In genomic region chr14:73435839-73436238, GRCm38 (mm10) we compare ENCODE assay signal across 16 mouse cellular contexts.
"Had no signal": no experiment of that assay in that cellular context is flagged by ENCODE, and none has a peak within 500 bp of the region (broad histone marks: within the 10 kb centered on the region; RNA-seq: fewer than 3 reads in every experiment).

No protein-coding gene starts in this region.

- H3K4me1 ChIP-seq: neural tube, embryonic 13.5 days; neural tube, embryonic 15.5 days; stomach, embryonic 15.5 days had no signal

- H3K27ac ChIP-seq: neural tube, embryonic 13.5 days; neural tube, embryonic 15.5 days; stomach, embryonic 15.5 days; stomach, postnatal 0 days had no signal

- H3K9me3 ChIP-seq: neural tube, embryonic 13.5 days; neural tube, embryonic 15.5 days; stomach, embryonic 15.5 days had no signal

- H3K9ac ChIP-seq: neural tube, embryonic 13.5 days; neural tube, embryonic 15.5 days; stomach, embryonic 15.5 days had no signal

- DNase-seq: retina, postnatal 1 day; right cerebral cortex, adult 18-20 months; right cerebral cortex, postnatal 14 days; right cerebral cortex, postnatal 25 days; right cerebral cortex, postnatal 4 days; spleen, adult 18-20 months; thymus, adult 18-20 months; thymus, adult 2 months; thymus, postnatal 14 days; thymus, postnatal 25 days; thymus, postnatal 36 days; thymus, postnatal 4 days had no signal

- H3K27me3 ChIP-seq: neural tube, embryonic 13.5 days; neural tube, embryonic 15.5 days; stomach, embryonic 15.5 days had no signal

- H3K4me3 ChIP-seq: neural tube, embryonic 13.5 days; neural tube, embryonic 15.5 days; stomach, embryonic 15.5 days had no signal

- H3K36me3 ChIP-seq: neural tube, embryonic 13.5 days; neural tube, embryonic 15.5 days; stomach, embryonic 15.5 days had no signal

- H3K4me2 ChIP-seq: neural tube, embryonic 13.5 days; neural tube, embryonic 15.5 days; stomach, embryonic 15.5 days had no signal
